Mouse (Mus musculus) ES-E14 (cell line): Measurements from ENCODE around the gene Pde2a.

Experiments used
- CHD2 ChIP-seq: IDR thresholded peaks from 2 replicates; pipeline ENCODE4 v1.6.1; 2014; ENCODE audit warnings: mild to moderate bottlenecking, low read depth, low read length, inconsistent platforms
- HCFC1 ChIP-seq: IDR thresholded peaks from 2 replicates; pipeline ENCODE4 v1.6.1; 2012; ENCODE audit warnings: low read length, inconsistent platforms, borderline replicate concordance; ENCODE audit not compliant: insufficient read depth
- MAFK ChIP-seq: IDR thresholded peaks from 2 replicates; pipeline ENCODE4 v1.6.1; 2014; ENCODE audit warnings: mild to moderate bottlenecking, low read depth, low read length, inconsistent platforms; ENCODE audit not compliant: insufficient read depth
- ZC3H11A ChIP-seq: IDR thresholded peaks from 2 replicates; pipeline ENCODE4 v1.6.1; 2012; ENCODE audit warnings: low read depth, mild to moderate bottlenecking, inconsistent platforms, low read length, borderline replicate concordance

DNA sequence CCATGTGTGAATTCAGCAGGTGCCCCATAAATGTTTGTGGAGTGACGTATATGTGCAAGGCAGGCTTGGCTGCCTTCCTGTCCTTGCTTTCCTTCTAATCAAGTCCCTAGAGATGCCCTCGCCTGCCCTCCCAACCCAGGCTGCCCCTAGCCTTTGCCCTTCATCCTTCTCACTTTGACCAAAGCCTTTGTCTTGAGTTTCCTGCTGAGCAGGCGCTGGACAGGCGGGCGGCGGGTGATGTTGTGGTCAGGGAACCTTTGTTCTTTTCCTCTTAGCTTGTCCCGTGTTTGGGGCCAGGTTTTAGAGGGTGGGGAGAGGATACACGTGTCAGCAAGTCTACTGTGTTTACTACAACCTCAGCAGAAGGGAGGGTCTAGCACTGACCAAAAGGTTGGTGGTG lies 32.2 kb downstream of the Pde2a start:
- TF ChIP-seq HCFC1 (no peak), MAFK (no peak), ZC3H11A (no peak), CHD2 (no peak)
